Mouse (Mus musculus): ENCODE measurements around the gene Ank3. TPM values are rescaled to one million over a fixed set of nuclear protein-coding genes. Genes with fewer than 3 reads are reported as not detected.
A peak's percentile ranks its signal among the peaks of the same experiment; 100 is the strongest.

The Ank3 gene
- polyA plus RNA-seq, 2 experiments, result 3.1 to 5.3 TPM

DNA sequence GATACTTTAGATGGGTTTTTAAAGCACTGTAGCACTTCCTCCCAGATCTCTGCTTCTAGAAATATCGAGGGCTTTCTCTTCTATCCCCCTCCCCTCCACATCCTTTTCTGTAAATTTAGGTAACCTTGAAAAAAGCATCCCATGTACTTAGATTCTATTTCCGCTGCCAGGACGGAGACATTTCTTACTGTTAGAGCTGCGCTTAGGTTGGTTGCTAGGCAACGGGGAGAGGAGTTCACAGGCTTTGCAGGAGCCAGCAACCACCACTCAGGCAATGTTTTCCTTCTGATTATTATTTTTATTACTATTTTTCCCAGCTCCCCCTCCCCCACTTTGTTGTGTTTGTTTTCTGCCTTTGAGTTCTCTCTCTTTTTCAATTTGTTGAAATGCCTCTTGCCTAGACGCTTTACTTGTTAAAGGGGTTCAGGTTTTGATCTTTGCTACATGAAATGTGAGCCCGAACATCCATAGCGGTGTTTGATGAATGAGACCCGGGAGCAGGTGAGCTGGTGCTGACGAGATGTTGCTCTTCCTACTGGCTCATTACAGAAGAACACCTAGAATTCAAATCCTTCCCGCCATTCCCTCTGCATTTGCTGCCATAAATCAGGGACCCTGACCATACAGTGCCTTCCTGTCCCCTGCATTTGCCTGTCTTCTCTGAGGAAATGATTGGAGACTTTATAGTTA is 101.7 kb downstream of the Ank3 start:
- Histone ChIP-seq H3K4me3 (ENCODE audit: insufficient read depth in 1 of 2, low read depth in 2 of 2, low read length in 2 of 2) (no peak overlapping the region), H3K4me1 (replicated peaks; ENCODE audit: control insufficient read depth in 2 of 2, insufficient read depth in 2 of 2, low read length in 1 of 2) (no peaks in the 10 kb centered on the region), H3K36me3 (replicated peaks; ENCODE audit: control insufficient read depth, insufficient read depth, low read depth) (no peaks in the 10 kb centered on the region), H3K9ac (replicated peaks) (no peak overlapping the region), H3K4me2 (ENCODE audit: low read depth) (no peak overlapping the region), H3K27ac (no peak overlapping the region), H3K27me3 (ENCODE audit: control insufficient read depth, insufficient read depth, low read length) (no peaks in the 10 kb centered on the region), H3K9me3 (ENCODE audit: control insufficient read depth, low read length) (no peaks in the 10 kb centered on the region)
- WGBS (ENCODE audit: insufficient replicate concordance), result 55% methylated on average over 11 of the region's 11 CpGs
- DNase-seq (ENCODE audit: low read depth in 3 of 3, low spot score in 3 of 3) (no peak), ATAC-seq (ENCODE audit: insufficient read depth) (no peak)
- TF ChIP-seq EP300 (IDR thresholded peaks at IDR 0.05; ENCODE audit: low read depth) (no peak), CTCF (IDR thresholded peaks at IDR 0.05; ENCODE audit: low read depth) (no peak)

DNA sequence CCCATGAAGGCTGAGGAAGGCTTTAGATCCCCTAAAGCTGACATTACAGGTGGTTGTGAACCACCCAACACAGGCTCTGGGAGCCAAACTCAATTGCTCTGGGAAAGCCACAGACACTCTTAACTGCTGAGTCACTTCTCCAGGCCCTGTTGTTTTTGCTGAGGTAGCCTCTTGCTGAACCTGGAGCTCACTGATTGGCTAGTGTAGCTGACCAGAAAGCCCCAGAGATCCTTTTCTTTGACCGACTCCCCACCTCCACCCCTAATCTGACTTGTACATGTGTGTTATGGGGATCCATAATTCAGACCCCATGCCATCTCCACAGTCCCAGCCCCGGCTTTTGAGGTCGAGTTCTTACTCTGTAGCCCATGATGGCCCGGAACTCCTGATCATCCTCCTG is 105.2 kb downstream of the Ank3 start:
- H3K4me1 ChIP-seq (replicated peaks; ENCODE audit: control insufficient read depth in 2 of 2, insufficient read depth in 2 of 2, low read length in 1 of 2), result no peaks in the 10 kb centered on the region
- no peak overlapping the region for H3K27ac ChIP-seq
- no peak overlapping the region for H3K4me2 ChIP-seq (ENCODE audit: low read depth)
- H3K4me3 ChIP-seq (ENCODE audit: insufficient read depth in 1 of 2, low read depth in 2 of 2, low read length in 2 of 2), result no peak overlapping the region
- TF ChIP-seq CTCF (IDR thresholded peaks at IDR 0.05; ENCODE audit: low read depth) (no peak), EP300 (IDR thresholded peaks at IDR 0.05; ENCODE audit: low read depth) (no peak)
- no peak for DNase-seq (ENCODE audit: low read depth in 3 of 3, low spot score in 3 of 3)
- no peaks in the 10 kb centered on the region for H3K27me3 ChIP-seq (ENCODE audit: control insufficient read depth, insufficient read depth, low read length)
- no peak for ATAC-seq (ENCODE audit: insufficient read depth)
- H3K9me3 ChIP-seq (ENCODE audit: control insufficient read depth, low read length), result no peaks in the 10 kb centered on the region
- H3K9ac ChIP-seq (replicated peaks), result no peak overlapping the region
- no peaks in the 10 kb centered on the region for H3K36me3 ChIP-seq (replicated peaks; ENCODE audit: control insufficient read depth, insufficient read depth, low read depth)
- 71% methylated on average over 4 of the region's 4 CpGs for WGBS (ENCODE audit: insufficient replicate concordance)

DNA sequence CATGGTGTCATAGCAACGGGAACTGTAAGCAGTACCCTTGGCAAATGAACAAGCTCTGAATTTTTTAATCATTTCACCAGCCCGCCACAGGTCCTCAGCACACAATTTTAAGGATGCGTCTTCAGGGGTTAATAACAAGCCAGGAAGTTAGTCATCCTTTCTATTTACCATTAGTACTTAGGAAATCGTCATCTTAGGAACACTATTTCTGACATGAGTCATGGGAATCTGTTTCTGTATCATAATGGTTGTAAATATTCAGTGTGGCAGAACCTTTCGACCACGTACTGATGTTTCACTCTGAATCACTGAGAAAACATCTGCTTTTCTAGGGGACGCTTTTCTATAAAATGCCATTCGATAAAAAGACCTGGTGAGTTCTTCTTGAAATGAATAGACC is 109.1 kb downstream of the Ank3 start:
- no peaks in the 10 kb centered on the region for H3K36me3 ChIP-seq (replicated peaks; ENCODE audit: control insufficient read depth, insufficient read depth, low read depth)
- 61% methylated on average over 8 of the region's 8 CpGs for WGBS (ENCODE audit: insufficient replicate concordance)
- H3K27me3 ChIP-seq (ENCODE audit: control insufficient read depth, insufficient read depth, low read length), result no peaks in the 10 kb centered on the region
- TF ChIP-seq CTCF (IDR thresholded peaks at IDR 0.05; ENCODE audit: low read depth) (no peak), EP300 (IDR thresholded peaks at IDR 0.05; ENCODE audit: low read depth) (no peak)
- H3K9ac ChIP-seq (replicated peaks), result no peak overlapping the region
- H3K9me3 ChIP-seq (ENCODE audit: control insufficient read depth, low read length), result no peaks in the 10 kb centered on the region
- H3K4me2 ChIP-seq (ENCODE audit: low read depth), result no peak overlapping the region
- no peak for ATAC-seq (ENCODE audit: insufficient read depth)
- H3K4me1 ChIP-seq (replicated peaks; ENCODE audit: control insufficient read depth in 2 of 2, insufficient read depth in 2 of 2, low read length in 1 of 2), result no peaks in the 10 kb centered on the region
- no peak for DNase-seq (ENCODE audit: low read depth in 3 of 3, low spot score in 3 of 3)
- no peak overlapping the region for H3K27ac ChIP-seq
- no peak overlapping the region for H3K4me3 ChIP-seq (ENCODE audit: insufficient read depth in 1 of 2, low read depth in 2 of 2, low read length in 2 of 2)

DNA sequence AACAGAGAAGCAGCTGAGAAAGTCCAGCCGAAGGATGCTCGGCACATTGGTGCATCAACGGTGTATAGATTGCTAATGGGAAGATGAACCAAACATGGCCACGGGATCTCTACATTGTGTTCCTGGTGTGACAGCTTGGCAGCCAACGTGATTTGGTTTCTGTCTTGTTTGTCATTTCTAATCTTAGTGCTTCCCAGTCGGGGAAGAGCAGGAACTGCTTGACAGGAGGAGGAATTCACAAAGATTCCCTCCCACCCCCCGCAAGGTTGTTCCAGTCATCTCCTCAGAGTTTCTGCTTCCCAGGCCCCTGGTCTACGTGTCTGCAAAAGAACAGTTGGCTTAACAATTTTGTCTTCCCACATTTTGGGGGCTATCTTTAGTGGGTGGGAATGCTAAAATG is 111.8 kb downstream of the Ank3 start:
- DNase-seq (ENCODE audit: low read depth in 3 of 3, low spot score in 3 of 3) (no peak), ATAC-seq (ENCODE audit: insufficient read depth) (no peak)
- H3K36me3 ChIP-seq (replicated peaks; ENCODE audit: control insufficient read depth, insufficient read depth, low read depth), result no peaks in the 10 kb centered on the region
- TF ChIP-seq CTCF (IDR thresholded peaks at IDR 0.05; ENCODE audit: low read depth), result no peak
- no peak for TF ChIP-seq EP300 (IDR thresholded peaks at IDR 0.05; ENCODE audit: low read depth)
- H3K9ac ChIP-seq (replicated peaks), result no peak overlapping the region
- H3K9me3 ChIP-seq (ENCODE audit: control insufficient read depth, low read length), result no peaks in the 10 kb centered on the region
- H3K4me2 ChIP-seq (ENCODE audit: low read depth), result no peak overlapping the region
- H3K27ac ChIP-seq, result no peak overlapping the region
- 61% methylated on average over 8 of the region's 8 CpGs for WGBS (ENCODE audit: insufficient replicate concordance)
- H3K27me3 ChIP-seq (ENCODE audit: control insufficient read depth, insufficient read depth, low read length), result no peaks in the 10 kb centered on the region
- H3K4me3 ChIP-seq (ENCODE audit: insufficient read depth in 1 of 2, low read depth in 2 of 2, low read length in 2 of 2), result no peak overlapping the region
- H3K4me1 ChIP-seq (replicated peaks; ENCODE audit: control insufficient read depth in 2 of 2, insufficient read depth in 2 of 2, low read length in 1 of 2), result no peaks in the 10 kb centered on the region

DNA sequence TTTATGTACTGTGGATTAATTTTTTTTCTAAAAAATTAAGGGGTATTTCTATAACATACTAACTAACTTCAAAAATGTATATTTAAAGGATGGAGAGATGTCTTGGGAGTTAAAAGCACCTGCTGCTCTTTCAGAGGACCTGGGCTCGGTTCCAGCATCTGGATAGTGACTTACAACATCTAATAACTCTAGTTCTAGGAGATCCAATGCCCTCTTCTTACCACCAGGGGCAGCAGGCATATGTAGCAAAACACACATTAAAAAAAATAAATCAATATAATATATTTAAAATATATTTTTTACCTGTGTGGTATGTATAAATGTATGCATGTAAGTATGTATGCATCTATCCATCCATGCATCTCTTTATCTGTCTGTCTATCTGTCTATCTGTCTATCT is 112.7 kb downstream of the Ank3 start:
- ATAC-seq (ENCODE audit: insufficient read depth), result no peak
- no peaks in the 10 kb centered on the region for H3K9me3 ChIP-seq (ENCODE audit: control insufficient read depth, low read length)
- H3K4me1 ChIP-seq (replicated peaks; ENCODE audit: control insufficient read depth in 2 of 2, insufficient read depth in 2 of 2, low read length in 1 of 2), result no peaks in the 10 kb centered on the region
- H3K27me3 ChIP-seq (ENCODE audit: control insufficient read depth, insufficient read depth, low read length), result no peaks in the 10 kb centered on the region
- H3K4me2 ChIP-seq (ENCODE audit: low read depth), result no peak overlapping the region
- H3K9ac ChIP-seq (replicated peaks), result no peak overlapping the region
- 55% methylated on average over 1 of the region's 1 CpGs for WGBS (ENCODE audit: insufficient replicate concordance)
- DNase-seq (ENCODE audit: low read depth in 3 of 3, low spot score in 3 of 3), result no peak
- H3K4me3 ChIP-seq (ENCODE audit: insufficient read depth in 1 of 2, low read depth in 2 of 2, low read length in 2 of 2), result no peak overlapping the region
- H3K27ac ChIP-seq, result no peak overlapping the region
- H3K36me3 ChIP-seq (replicated peaks; ENCODE audit: control insufficient read depth, insufficient read depth, low read depth), result no peaks in the 10 kb centered on the region
- TF ChIP-seq EP300 (IDR thresholded peaks at IDR 0.05; ENCODE audit: low read depth), result no peak
- peak; percentile 3; the same call in 1 of the 2 replicates for TF ChIP-seq CTCF (IDR thresholded peaks at IDR 0.05; ENCODE audit: low read depth)
